Mouse (Mus musculus): ENCODE measurements around the gene Csk. TPM values are rescaled to one million over a fixed set of nuclear protein-coding genes. Genes with fewer than 3 reads are reported as not detected.

Gene Csk
- polyA plus RNA-seq, 1 experiment from 2014 or later: 36.1 TPM

Other genes starting within 250 kb of the Csk start
- 26.1 and 28.1 TPM in 2 replicates for gene Ppcdc, start 213.5 kb downstream of the Csk start, polyA plus RNA-seq (2015; fragmentation: Nextera tagmentation; extraction: Ambion mirVana)
- gene Scamp5, start 185.6 kb downstream of the Csk start, polyA plus RNA-seq (2015; fragmentation: Nextera tagmentation; extraction: Ambion mirVana): 16.3 and 16.5 TPM in 2 replicates
- 0.68 and 0.89 TPM in 2 replicates for gene Rpp25, start 149.6 kb downstream of the Csk start, polyA plus RNA-seq (2015; fragmentation: Nextera tagmentation; extraction: Ambion mirVana)
- 450 and 454 TPM in 2 replicates for gene Cox5a, start 132.4 kb downstream of the Csk start, polyA plus RNA-seq (2015; fragmentation: Nextera tagmentation; extraction: Ambion mirVana)
- 27.3 and 28.2 TPM in 2 replicates for gene Fam219b, start 116.1 kb downstream of the Csk start, polyA plus RNA-seq (2015; fragmentation: Nextera tagmentation; extraction: Ambion mirVana)
- 47.9 and 50.5 TPM in 2 replicates for gene Mpi, start 100.9 kb downstream of the Csk start, polyA plus RNA-seq (2015; fragmentation: Nextera tagmentation; extraction: Ambion mirVana)
- 82.8 and 84.6 TPM in 2 replicates for gene Scamp2, start 92.7 kb downstream of the Csk start, polyA plus RNA-seq (2015; fragmentation: Nextera tagmentation; extraction: Ambion mirVana)
- 22.7 and 28.5 TPM in 2 replicates for gene Ulk3, start 64.2 kb downstream of the Csk start, polyA plus RNA-seq (2015; fragmentation: Nextera tagmentation; extraction: Ambion mirVana)
- not detected in 2 replicates for gene Cplx3, start 47.4 kb downstream of the Csk start, polyA plus RNA-seq (2015; fragmentation: Nextera tagmentation; extraction: Ambion mirVana)
- gene Lman1l, start 32.9 kb downstream of the Csk start, polyA plus RNA-seq (2015; fragmentation: Nextera tagmentation; extraction: Ambion mirVana): not detected in 2 replicates
- gene Cyp1a2, start 30.1 kb upstream of the Csk start, polyA plus RNA-seq (2015; fragmentation: Nextera tagmentation; extraction: Ambion mirVana): not detected in 2 replicates
- gene Cyp1a1, start 34.3 kb upstream of the Csk start, polyA plus RNA-seq (2015; fragmentation: Nextera tagmentation; extraction: Ambion mirVana): 0.43 and 0.53 TPM in 2 replicates
- gene Edc3, start 54.9 kb upstream of the Csk start, polyA plus RNA-seq (2015; fragmentation: Nextera tagmentation; extraction: Ambion mirVana): 32.4 and 33.2 TPM in 2 replicates
- 78.4 and 80.2 TPM in 2 replicates for gene Clk3, start 112.2 kb upstream of the Csk start, polyA plus RNA-seq (2015; fragmentation: Nextera tagmentation; extraction: Ambion mirVana)
- 5.1 and 5.5 TPM in 2 replicates for gene Arid3b, start 183.2 kb upstream of the Csk start, polyA plus RNA-seq (2015; fragmentation: Nextera tagmentation; extraction: Ambion mirVana)